Mouse (Mus musculus) right cerebral cortex, postnatal 36 days (tissue): ENCODE results near the gene Ssb.

Source experiments
- DNase-seq, 2 experiments: peaks; one replicate each; pipeline ENCODE4 v3.0.0; 2022; ENCODE audit warnings: low spot score in 2 of 2, mixed read lengths in 1 of 2

The Ssb gene

GRCm38 (mm10) chr2:69861485-69862091 is at the start of gene Ssb:
TSS of gene Ssb (plus strand) at chr2:69861562.
- DNase-seq: peak; percentile 90

DNA sequence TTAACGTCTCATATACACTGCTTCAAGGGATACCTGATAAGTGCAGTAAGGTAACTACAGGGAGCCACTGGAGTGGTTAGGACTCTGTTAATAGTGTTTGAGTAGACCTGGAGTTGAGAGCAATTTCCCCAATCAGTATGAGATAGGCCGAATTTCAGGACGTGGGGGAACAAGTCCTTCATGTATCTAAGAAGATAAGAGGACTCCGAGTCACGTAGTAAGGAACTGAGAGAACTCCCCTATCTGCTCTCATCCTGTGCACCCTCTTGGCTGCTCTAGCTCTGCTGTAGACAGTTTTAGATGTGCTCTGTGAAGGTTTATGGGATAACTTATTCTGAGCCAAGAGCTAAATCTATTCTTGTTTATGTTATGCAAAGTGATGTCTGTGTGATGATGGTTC is 44.8 kb upstream of the Ssb start:
- DNase-seq: no peak

- no peak for DNase-seq
These were observed 42.8 kb upstream of the Ssb start for GRCm38 (mm10) chr2:69818350-69819085.

- no peak for DNase-seq
These were observed 41.2 kb upstream of the Ssb start for GRCm38 (mm10) chr2:69820201-69820600.

DNA sequence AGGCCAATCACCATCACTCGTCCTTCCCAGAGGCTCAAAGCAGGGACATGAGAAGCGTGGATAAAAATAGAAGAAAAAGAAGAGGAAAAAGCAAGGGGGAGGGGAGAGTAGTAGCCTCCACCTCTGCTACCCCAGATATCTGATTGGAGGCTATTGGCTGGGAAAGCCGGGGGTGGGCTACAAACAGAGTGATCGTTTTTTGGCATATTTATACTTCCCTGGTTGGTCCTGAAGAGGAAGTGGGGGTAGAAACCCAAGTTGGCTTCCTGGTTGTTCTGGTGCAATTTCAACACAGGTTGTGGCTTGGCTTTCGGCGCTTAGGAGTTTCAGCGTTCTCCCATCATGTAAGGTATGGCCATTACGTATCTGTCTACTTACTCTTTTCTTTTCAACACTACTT is 39.7 kb upstream of the Ssb start, which contains the start of gene Klhl23:
Gene Klhl23 (plus strand): TSS at position 234 of the 400 bp plus-strand sequence.
- DNase-seq: no peak

DNA sequence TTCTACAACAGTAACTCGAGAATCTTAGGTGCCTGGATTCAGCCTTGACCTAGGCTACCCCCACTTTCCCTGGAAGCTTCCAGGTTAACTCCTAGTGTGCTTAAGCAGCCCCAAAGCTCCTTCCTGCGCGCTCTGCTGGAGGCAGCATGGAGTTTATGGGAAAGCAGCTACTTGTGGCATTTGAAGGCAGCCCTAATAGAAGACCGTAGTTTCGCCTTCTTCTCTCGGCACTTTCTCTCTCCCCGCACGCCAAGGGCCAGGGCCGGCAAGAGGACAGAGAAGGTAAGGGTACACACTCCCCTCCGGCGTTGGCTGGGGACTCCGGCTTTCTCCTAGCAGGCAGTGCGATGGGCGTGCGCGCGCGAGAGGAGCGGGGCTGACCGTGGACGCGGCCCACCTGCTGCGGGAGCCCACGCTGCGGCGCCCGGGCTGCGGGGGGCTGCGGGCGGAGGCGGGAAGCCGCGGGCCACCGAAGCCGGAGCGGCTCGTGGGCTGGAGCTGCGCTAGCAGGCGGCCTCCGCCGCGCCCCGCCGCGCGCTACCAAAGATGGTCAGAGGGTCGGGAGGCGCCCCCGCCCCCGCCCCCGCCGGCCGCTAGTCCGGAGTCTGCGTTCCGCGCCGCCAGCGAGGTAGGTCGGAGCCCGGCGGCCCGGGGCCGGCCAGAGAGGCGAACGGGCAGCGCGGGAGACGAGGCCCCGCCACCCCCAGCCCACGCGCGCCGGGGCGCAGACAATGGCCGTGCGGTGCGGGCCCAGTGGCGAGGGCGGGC is 38.8 kb upstream of the Ssb start:
- peak in 1 of 2 experiments; percentile 16 for DNase-seq

DNA sequence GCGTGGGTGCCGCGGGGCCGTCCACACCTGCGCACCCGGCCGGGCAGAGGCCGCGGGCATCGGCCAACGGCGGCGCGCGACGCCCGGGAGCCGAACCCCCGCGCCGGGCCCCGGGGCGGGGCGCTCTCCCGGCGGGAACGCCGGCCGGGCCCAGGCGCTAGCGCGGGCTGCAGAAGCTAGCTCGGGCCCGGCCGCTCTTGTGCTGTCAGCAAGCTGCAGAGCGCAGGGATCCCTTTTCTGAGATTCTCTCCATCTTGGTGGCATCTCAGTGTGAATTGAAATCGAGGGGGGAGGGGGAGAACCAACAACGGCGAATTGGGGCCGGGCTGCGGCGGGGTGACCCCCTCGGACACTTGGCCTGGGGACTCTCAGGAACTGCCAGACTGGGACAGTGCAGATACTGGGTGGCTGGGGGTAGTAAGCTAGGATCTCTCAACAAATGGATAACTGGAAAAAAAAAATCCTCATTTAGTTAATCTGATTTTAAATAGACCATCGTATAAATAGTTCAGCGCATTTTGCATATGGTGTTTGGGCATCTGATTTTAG is 38.2 kb upstream of the Ssb start:
- no peak for DNase-seq

- DNase-seq: no peak
These were observed 35.5 kb upstream of the Ssb start for GRCm38 (mm10) chr2:69825898-69826297.

- no peak for DNase-seq
These were observed 35.0 kb upstream of the Ssb start for GRCm38 (mm10) chr2:69826380-69826779.

DNA sequence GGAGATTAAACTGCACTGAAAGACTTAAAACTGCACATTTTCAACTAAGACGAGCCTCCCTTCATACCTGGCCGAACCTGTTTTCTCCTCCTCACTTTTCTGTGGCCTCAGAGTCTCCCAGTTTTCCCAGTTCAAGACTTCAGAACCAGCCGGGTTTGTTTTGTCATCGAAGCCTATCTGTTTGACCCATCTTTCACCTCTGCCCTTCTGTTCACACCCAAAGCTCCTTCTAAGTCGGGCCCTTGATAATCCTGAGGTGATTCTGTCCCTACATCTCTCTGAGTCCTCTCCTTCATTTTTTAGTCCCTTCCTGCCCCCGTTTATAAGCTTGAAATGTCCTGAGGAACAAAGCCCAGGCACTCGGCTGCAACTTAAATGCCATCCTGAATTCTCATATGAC is 33.3 kb upstream of the Ssb start:
- no peak for DNase-seq

DNA sequence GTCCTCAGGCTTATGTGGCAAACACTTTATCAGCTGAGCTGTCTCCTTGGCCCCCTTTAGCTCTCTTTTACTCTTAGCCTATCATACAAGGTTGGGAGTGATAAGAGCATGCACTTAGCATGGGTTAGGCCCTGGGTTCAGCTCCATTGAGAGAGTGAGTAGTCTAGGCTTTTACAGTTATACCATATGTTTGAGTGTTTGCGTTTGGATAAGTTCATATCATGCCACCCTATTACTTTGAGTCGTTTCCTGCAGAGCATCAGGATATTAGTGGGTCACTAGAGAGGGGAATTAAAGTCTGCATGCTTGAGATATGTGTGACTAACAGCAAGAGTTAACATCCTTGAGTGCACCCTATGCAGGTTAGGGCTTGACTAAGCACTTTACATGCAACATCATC is 31.7 kb upstream of the Ssb start:
- DNase-seq: no peak

DNA sequence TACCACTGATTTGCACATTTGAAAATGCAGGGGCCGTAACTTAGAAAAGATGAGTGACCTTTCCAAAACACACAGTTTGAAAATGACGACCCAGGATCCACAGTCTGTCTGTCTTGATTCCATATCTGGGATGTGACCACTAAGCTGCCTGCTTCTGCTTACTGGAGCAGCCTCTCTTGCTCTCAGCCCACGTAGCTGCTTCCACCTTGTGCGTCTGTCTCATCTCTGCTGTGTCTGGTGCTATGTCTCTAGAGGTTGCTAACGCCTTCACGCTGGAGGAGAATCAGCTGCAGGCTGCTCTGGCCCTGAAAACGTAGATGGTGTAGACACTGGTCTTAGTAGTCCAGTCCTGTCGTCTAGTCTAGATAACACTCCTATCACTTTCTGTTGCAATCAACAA is 31.2 kb upstream of the Ssb start:
- no peak for DNase-seq

DNA sequence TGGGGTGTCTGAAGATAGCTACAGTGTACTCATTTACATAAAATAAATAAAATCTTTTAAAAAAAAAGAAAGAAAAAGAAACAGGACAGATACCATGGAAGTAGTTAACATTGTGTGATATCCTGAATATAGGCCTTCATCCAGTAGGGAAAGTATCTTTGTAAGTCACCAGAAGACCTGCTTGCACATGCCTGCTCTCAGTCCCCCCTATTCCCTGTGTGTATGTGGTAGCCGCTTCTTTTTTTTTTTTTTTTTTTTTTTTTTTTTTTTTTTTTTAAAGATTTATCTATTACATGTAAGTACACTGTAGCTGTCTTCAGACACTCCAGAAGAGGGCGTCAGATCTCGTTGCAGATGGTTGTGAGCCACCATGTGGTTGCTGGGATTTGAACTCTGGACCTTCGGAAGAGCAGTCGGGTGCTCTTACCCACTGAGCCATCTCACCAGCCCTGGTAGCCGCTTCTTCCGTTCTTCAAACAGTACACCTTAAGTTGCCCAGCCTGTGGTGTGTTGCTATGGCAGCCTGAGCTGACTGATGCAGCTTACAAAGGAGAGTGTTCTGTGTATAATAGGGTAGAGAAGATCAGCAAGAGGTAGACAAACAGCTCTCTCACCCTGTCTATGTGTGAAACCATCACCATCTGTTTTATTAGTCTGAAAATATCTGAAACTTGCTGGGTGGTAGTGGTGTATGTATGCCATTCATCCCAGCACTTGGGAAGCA is 24.0 kb upstream of the Ssb start:
- DNase-seq: no peak

DNA sequence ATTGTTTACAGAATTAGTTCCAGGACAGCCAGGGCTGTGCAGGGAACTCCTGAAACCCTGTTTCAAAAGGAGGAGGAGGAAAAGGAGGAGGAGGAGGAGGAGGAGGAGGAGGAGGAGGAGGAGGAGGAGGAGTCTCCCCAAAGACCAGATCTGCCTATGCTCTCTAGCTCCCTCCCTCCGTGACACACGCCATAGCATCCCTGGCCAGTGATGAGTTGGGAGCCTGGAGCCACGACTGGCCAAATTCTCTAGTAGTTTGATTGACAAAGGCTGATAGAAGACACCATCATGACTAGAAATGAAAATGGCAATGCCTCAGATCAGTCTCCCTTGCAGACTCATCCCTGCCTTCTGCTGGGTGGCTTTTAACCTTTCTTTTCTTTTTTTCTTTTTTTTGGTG is 23.4 kb upstream of the Ssb start:
- no peak for DNase-seq

GRCm38 (mm10) chr2:69838707-69839106 is 22.7 kb upstream of the Ssb start:
- no peak for DNase-seq

DNA sequence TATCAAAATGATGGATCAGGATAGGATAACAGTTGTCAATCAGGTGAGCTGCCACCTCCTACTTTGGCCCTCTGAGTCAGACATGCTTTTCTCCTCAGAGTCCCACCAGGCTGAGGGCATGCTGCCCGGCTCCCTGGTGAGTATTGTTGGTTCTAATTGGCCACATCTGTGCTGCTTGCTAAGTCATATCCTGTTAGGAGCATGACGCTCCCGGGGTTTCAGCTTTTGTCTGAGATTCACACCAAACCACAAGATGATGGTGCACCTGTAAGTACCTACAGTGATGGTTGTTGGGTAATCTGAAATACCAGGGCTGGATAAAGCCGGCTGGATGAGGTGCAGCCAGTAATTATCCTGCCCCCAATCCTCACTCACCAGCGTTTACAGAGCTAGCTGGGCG is 21.1 kb upstream of the Ssb start:
- no peak for DNase-seq

DNA sequence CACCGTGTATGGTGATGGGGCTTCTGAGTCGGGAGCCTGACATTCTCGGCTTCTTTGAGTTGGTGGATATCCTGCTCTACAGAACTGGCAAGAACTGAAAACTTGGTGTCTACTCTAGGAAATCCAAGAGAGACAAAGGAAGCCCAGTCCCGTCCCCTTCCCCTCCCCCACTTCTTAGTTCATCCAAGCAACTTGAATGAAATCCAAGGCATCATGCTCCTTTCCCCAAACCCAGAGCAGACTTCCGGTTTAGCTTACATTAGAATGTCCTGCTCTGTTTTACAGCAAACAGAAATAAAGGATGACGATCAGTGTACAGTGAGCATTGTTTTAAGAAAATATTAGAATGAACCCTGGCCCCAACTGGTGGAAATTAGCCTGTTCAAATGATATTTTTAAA is 12.1 kb upstream of the Ssb start:
- no peak for DNase-seq

DNA sequence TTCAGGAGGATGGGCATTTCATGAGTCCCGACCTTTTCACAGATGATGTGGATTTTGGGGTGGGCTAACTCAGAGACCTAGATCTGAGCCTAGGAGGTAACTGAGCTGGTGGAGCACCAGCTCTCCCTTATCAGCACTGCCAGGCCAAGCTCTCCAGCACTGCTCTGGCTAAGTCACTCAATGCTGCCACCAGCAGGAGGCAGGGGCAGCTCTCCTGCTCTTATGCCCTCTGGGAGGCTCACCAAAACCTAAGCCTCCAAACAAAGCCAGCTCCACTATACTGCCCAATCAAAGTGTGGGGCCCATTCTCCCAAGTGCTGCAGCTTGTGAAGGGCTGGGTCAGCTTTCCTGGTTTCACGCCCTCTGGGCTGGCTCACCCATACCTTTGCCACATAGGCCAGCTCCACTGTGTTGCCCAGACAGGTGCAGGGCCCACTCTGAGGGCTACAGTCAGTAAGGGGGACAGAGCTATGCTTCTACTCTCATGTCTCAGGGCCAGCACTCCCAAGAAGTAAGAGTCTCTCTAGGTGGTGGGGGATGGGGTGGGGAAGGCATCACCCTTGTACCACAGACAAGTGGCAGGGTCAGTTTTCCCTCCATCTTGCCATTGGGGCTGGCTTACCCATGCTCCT is 9.8 kb upstream of the Ssb start:
- no peak for DNase-seq

DNA sequence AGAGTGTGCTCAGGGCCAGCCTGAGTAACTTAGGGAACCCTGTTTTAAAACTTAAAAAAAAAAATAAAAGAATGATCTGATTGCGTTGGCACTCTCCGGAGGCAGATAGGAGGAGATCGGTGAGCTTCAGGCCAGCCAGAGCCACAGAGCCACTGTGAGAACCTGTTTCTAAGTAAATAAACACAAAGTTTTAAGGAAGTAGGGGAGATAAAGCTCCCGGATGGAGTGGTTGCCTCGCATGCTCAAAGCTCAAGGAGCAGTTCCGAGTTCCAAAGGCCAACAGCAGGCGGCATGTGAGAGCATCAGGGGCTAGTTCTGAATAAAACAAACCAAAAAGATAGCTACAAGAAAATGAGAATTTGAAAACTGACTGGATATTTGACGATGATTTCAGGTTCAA is 5.0 kb upstream of the Ssb start:
- DNase-seq: no peak

- DNase-seq: no peak
These were observed 3.5 kb upstream of the Ssb start for GRCm38 (mm10) chr2:69857882-69858281.

DNA sequence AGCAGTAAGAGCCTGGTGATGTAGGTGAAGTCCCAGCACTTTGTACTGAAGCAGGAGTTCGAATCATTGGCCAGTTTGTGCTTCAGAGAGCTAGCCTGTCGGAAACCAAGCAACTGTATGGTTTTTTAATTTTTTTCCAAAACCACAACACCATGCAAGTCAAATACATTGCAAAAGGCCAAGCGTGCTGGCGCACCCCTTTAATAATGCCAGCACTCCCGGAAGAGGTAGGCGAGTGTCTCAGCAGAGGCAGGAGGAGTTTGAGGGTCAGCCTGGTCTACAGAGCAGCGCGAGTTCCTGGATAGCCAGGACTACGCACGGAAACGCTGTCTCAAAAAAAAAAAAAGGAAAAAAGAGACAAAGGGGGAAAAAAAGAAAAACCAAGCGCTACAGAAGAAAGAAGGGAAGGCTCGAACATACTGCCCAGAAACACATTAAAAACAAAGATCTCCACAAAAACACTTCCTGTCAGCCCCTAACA is 350 bp upstream of the Ssb start:
- no peak for DNase-seq
